Mouse (Mus musculus): ENCODE measurements at regions not wholly inside any gene's neighbourhood (a gene's known extent, or its start where the extent isn't known, plus 50 kb on each side); places are given as distances from the start of the nearest gene placed in this dataset.

DNA sequence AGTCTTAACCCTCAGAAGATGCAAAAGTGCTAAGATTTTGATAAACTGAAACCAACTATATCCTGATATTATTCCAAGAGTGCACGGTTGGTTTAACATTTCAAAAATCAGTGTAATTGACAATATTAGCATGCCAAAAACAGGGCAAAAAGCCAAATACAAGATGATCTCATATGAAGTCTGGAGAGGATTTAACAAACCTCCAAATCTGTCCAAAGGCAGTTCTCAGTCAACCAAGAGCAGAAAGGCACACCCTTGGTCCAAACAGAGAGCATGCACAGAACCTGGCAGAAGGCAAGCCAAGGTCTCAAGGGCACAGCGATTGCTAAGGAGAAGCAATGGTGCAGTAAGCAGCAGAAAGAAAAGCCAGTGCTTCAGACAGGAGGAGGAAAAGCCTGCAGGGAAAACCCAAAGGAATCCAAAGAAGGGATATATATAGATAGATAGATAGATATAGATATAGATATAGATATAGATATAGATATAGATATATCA lies 62.3 kb upstream of the Mast4 start:
- TF ChIP-seq POLR2A (IDR thresholded peaks at IDR 0.05; ENCODE audit: borderline replicate concordance, extremely low read depth, insufficient read depth, insufficient read length, poor library complexity, severe bottlenecking) (no peak), CTCF (IDR thresholded peaks at IDR 0.05; ENCODE audit: borderline replicate concordance, extremely low read depth, insufficient read depth, insufficient read length) (no peak)
- no peak for DNase-seq (ENCODE audit: low read depth)

DNA sequence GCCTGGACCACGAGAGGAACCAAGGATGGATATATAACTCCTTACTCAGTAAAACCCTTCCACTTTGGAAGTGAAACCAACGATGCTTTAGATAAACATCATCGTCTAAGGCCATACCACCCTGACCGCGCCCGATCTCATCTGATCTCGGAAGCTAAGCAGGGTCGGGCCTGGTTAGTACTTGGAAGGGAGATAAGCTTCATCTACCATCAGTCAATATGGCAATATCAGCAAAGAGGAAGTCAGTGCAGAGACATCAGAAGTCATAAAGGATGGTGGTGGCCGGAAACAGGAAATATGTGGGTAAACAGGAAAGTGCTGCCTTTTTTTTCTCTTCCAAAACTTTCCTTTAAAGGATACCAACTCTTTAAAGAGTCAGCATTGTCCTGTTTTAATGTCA lies 61.8 kb upstream of the Mast4 start:
- DNase-seq (ENCODE audit: low read depth) = no peak
- TF ChIP-seq POLR2A (IDR thresholded peaks at IDR 0.05; ENCODE audit: borderline replicate concordance, extremely low read depth, insufficient read depth, insufficient read length, poor library complexity, severe bottlenecking) (no peak), CTCF (IDR thresholded peaks at IDR 0.05; ENCODE audit: borderline replicate concordance, extremely low read depth, insufficient read depth, insufficient read length) (no peak)

DNA sequence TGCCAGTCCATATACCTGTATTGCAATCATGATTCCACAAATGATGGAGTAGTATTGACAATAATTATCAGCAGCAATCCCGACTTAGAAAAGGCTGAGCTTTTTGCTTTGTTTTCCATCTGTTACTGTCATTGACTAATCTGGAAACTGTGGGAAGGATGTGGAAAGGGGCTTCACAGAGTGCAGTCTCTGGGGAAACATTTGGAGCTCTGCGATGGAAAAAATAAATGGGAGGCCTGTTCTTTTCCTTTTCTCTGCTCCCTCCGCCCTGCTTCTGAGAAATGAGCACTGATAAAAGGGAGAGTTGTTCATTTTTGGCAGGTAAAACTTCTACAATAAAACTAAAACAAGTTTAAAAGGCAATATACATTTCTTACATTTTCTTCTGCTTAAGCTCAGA lies 58.3 kb upstream of the Mast4 start:
- DNase-seq (ENCODE audit: low read depth) = no peak
- TF ChIP-seq POLR2A (IDR thresholded peaks at IDR 0.05; ENCODE audit: borderline replicate concordance, extremely low read depth, insufficient read depth, insufficient read length, poor library complexity, severe bottlenecking) (no peak), CTCF (IDR thresholded peaks at IDR 0.05; ENCODE audit: borderline replicate concordance, extremely low read depth, insufficient read depth, insufficient read length) (no peak)

DNA sequence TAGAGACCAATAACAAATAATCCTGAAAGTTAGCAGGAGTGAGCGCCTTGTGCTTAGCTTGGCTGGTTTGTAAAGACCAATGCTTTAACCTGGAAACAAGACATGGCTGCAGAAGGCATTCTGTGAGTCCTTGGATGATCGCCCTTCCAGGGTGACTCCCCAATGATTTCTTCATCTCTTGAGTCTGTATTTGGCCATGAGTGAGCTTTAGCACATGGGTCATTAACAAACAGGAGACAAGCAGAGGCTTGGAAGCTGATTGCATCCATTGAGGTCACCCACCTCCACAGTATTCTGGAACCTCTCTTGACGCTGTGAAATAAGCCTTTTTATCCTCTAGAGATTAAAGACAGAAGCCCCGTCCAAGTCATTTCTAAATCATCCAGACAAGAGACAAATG lies 57.1 kb upstream of the Mast4 start:
- DNase-seq (ENCODE audit: low read depth) = no peak
- TF ChIP-seq CTCF (IDR thresholded peaks at IDR 0.05; ENCODE audit: borderline replicate concordance, extremely low read depth, insufficient read depth, insufficient read length) (no peak), POLR2A (IDR thresholded peaks at IDR 0.05; ENCODE audit: borderline replicate concordance, extremely low read depth, insufficient read depth, insufficient read length, poor library complexity, severe bottlenecking) (no peak)

DNA sequence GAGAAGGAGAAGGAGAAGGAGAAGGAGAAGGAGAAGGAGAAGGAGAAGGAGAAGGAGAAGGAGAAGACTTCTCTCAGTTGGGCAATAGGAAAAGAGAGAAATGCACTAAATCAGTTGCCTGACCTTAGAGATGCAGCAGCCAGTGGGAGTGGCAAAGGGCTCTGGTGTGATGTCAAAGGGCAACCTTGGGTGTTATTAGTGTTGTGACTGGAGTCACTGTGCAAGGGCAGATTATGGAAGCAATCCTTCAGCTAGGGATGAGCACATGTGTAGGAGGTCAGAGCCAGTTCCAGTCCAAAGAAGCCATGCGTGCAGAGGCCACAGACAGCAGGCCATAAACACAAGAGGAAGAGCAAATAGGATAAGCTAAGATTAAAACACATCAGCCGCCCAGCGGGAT lies 56.7 kb upstream of the Mast4 start:
- DNase-seq (ENCODE audit: low read depth) = no peak
- TF ChIP-seq POLR2A (IDR thresholded peaks at IDR 0.05; ENCODE audit: borderline replicate concordance, extremely low read depth, insufficient read depth, insufficient read length, poor library complexity, severe bottlenecking) = no peak
- TF ChIP-seq CTCF (IDR thresholded peaks at IDR 0.05; ENCODE audit: borderline replicate concordance, extremely low read depth, insufficient read depth, insufficient read length) = no peak

DNA sequence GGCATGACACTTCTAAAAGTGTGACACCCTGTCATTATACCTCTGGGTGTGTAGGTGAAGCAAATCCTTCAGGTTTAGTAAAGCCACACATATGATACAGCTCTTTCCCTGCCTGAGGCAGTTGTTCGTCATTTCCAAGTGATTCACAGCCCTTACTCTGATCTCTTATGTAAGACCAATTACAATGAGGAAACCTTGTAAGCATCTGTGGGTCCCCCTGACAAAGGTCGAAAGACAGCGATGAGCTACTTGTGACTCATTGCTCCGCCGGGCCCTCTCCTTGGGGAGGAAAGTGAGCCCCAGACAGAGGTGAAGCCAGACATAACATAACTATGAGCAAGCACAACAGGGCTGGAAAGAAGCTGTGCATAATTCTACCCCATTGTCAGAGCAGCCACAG lies 52.7 kb upstream of the Mast4 start:
- TF ChIP-seq POLR2A (IDR thresholded peaks at IDR 0.05; ENCODE audit: borderline replicate concordance, extremely low read depth, insufficient read depth, insufficient read length, poor library complexity, severe bottlenecking) (no peak), CTCF (IDR thresholded peaks at IDR 0.05; ENCODE audit: borderline replicate concordance, extremely low read depth, insufficient read depth, insufficient read length) (no peak)
- no peak for DNase-seq (ENCODE audit: low read depth)
